Mouse (Mus musculus): ENCODE measurements around the gene Tmem163. TPM values are rescaled to one million over a fixed set of nuclear protein-coding genes. Genes with fewer than 3 reads are reported as not detected.
A peak's percentile ranks its signal among the peaks of the same experiment; 100 is the strongest.

Gene Tmem163
- total RNA-seq, 2 experiments from 2014 or later: 5.4 to 6.6 TPM

- Histone ChIP-seq H3K4me3 (no peak overlapping the region), H3K27ac (0 out of 2 replicates have a peak overlapping the region, but pooled peaks have one; percentile 5)
- no peak for DNase-seq (ENCODE audit: low spot score in 2 of 2)
- TF ChIP-seq CTCF (conservative IDR thresholded peaks at IDR 0.05): no peak
These were observed 219.8 kb downstream of the Tmem163 start for GRCm38 (mm10) chr1:127459576-127459975.

GRCm38 (mm10) chr1:127459015-127459451, 220.3 kb downstream of the Tmem163 start:
- peak; percentile 49 to 67 for DNase-seq (ENCODE audit: low spot score in 2 of 2)
- 0 out of 2 replicates have a peak overlapping the region, but pooled peaks have one; percentile 5 for H3K27ac ChIP-seq
- peak; percentile 91 for TF ChIP-seq CTCF (conservative IDR thresholded peaks at IDR 0.05)
- H3K4me3 ChIP-seq: no peak overlapping the region

GRCm38 (mm10) chr1:127453397-127453796, 226.0 kb downstream of the Tmem163 start:
- Histone ChIP-seq H3K27ac (no peak overlapping the region), H3K4me3 (no peak overlapping the region)
- no peak for DNase-seq (ENCODE audit: low spot score in 2 of 2)
- no peak for TF ChIP-seq CTCF (conservative IDR thresholded peaks at IDR 0.05)

- no peak for DNase-seq (ENCODE audit: low spot score in 2 of 2)
- no peak for TF ChIP-seq CTCF (conservative IDR thresholded peaks at IDR 0.05)
- Histone ChIP-seq H3K4me3 (no peak overlapping the region), H3K27ac (no peak overlapping the region)
These were observed 234.4 kb downstream of the Tmem163 start for GRCm38 (mm10) chr1:127444836-127445485.

- no peak for TF ChIP-seq CTCF (conservative IDR thresholded peaks at IDR 0.05)
- no peak for DNase-seq (ENCODE audit: low spot score in 2 of 2)
- no peak overlapping the region for H3K27ac ChIP-seq
- H3K4me3 ChIP-seq: no peak overlapping the region
These were observed 236.2 kb downstream of the Tmem163 start for GRCm38 (mm10) chr1:127442880-127443877.

GRCm38 (mm10) chr1:127441736-127442135, 237.6 kb downstream of the Tmem163 start:
- no peak; the same call in 1 of the 2 replicates for TF ChIP-seq CTCF (conservative IDR thresholded peaks at IDR 0.05)
- H3K27ac ChIP-seq: no peak overlapping the region
- no peak for DNase-seq (ENCODE audit: low spot score in 2 of 2)
- no peak overlapping the region for H3K4me3 ChIP-seq

- TF ChIP-seq CTCF (conservative IDR thresholded peaks at IDR 0.05): no peak
- H3K4me3 ChIP-seq: no peak overlapping the region
- DNase-seq (ENCODE audit: low spot score in 2 of 2): no peak
- no peak overlapping the region for H3K27ac ChIP-seq
These were observed 238.3 kb downstream of the Tmem163 start for GRCm38 (mm10) chr1:127441007-127441406.

GRCm38 (mm10) chr1:127439452-127439891, 239.9 kb downstream of the Tmem163 start:
- TF ChIP-seq CTCF (conservative IDR thresholded peaks at IDR 0.05): no peak
- Histone ChIP-seq H3K27ac (peak overlapping the region; percentile 15; the same call in 1 of the 2 replicates), H3K4me3 (no peak overlapping the region)
- DNase-seq (ENCODE audit: low spot score in 2 of 2): no peak

GRCm38 (mm10) chr1:127437091-127437490, 242.3 kb downstream of the Tmem163 start:
- Histone ChIP-seq H3K27ac (no peak overlapping the region), H3K4me3 (no peak overlapping the region)
- DNase-seq (ENCODE audit: low spot score in 2 of 2): no peak
- no peak for TF ChIP-seq CTCF (conservative IDR thresholded peaks at IDR 0.05)

Other genes with a start within 250 kb of the Tmem163 start
- not detected for gene Acmsd, start 49.9 kb upstream of the Tmem163 start, total RNA-seq (2021)
- 10 to 100 TPM; 64.8 to 76.0 TPM for gene Ccnt2, start 94.6 kb upstream of the Tmem163 start, total RNA-seq (2021)
- 1 to 10 TPM; 5.6 to 6.8 TPM for gene Map3k19, start 175.5 kb upstream of the Tmem163 start, total RNA-seq (2021)
- gene Rab3gap1, start 189.2 kb upstream of the Tmem163 start, total RNA-seq (2021): 10 to 100 TPM; 70.6 to 72.5 TPM